Mouse (Mus musculus): Measurements from ENCODE around the gene Zfpm1.

- TF ChIP-seq POLR2A (IDR thresholded peaks at IDR 0.05; ENCODE audit: extremely low read depth, insufficient read depth, low read length) (no peak), CTCF (IDR thresholded peaks at IDR 0.05; ENCODE audit: extremely low read depth, insufficient read depth, low read length) (no peak)
Observed at GRCm38 (mm10) chr8:122274651-122275391, 7.1 kb upstream of the Zfpm1 start.

All from cortical plate, adult 2 months (tissue).